Mouse (Mus musculus): ENCODE results near the gene Isca2.

The Isca2 gene

DNA sequence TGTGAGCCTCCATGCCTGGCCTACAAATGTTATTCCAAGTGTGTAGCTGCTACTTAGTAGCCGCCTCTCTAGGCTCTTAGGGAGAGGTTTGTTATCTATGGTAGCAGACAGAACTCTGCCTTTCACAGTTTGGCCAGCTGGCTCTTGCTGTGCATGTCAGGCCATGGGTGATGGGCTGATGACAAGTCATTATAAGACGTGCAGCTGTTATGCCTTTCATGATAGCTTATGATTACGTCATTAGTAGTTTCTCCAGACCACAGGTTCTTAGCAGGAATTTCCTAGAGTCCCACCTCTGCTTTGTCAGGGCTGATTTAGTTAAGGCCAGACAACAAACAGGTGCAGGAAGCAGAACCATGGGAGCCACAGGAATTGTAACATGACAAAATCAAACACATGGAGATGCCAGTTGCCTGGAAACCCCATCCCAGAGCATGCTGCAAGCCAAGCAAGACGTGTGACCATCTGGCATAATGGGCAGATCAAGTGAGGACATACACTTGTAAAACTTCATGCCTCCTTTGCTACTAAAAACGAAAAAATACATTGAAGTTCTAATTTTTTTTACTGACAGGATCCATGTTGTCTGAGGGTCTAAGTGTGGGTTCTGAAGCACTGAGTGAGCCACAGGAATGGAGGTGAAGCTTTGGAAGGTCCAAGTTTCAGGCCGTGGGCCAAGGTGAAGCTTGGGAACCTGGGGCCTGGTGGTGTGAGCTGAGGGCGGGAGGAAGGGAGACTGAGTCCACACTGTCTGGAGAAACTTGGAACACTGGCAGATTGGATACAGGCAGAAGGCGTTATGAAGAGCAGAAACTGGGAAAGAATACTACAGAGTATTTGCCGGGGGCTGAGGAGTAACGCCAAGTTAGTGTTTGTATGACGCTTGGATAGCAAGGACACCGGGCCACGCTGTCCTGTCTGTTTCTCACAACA, 46.5 kb downstream of the Isca2 start:
- no peak for DNase-seq

- no peak for DNase-seq
Measured at GRCm38 (mm10) chr12:84823601-84824000, 50.5 kb downstream of the Isca2 start.

DNA sequence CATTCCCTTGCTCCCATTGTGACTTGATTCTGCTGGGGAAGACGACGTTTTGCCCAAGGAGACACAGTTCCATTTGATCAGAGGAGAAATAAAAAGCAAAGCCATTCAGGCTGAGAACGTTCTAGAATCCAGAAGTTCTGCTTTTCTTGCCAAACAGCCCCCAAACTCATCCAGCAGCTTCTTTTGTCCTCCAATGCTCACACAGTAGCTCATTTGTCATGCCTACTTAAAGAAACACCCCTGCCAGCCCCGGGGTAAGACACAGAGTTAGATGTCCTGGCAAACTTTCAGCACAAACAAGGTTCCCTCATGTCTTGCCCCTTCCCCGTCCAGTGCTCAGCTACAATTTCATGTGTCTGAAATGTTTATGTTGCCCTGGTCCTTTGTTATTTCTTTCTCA, 51.2 kb downstream of the Isca2 start:
- no peak for DNase-seq
